Mouse (Mus musculus): ENCODE measurements around the gene Hspbp1. TPM values are rescaled to one million over a fixed set of nuclear protein-coding genes. Genes with fewer than 3 reads are reported as not detected.

Hspbp1 gene
- polyA plus RNA-seq, 1 experiment: 51.8 TPM

DNA sequence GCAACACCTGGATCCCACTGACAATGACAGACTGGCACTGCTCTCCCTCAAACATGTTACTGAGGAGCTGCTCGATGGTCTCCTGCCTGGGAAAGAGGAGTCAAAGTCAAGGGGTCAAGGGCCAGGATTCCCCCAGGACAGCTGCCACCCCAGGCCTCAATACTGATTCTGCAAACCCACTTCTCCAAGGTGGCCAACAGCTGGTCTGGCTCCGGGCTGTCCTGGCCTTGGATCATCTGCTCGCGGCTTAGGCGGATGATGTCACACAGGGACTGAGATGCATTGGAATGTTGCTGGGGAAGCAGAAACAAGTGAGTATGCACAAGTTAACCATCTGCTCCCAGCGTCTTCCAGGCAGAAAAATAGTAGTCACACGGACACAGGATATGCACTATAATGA is 42.9 kb downstream of the Hspbp1 start:
- H3K27ac ChIP-seq (ENCODE audit: insufficient read depth, low read length): no peak overlapping the region
- no peaks in the 10 kb centered on the region for H3K4me1 ChIP-seq (ENCODE audit: control insufficient read depth, insufficient read depth, low read length)
- TF ChIP-seq CTCF (IDR thresholded peaks at IDR 0.05; ENCODE audit: low read depth, low read length) (no peak), EP300 (IDR thresholded peaks at IDR 0.05; ENCODE audit: insufficient read depth, low read depth, low read length) (no peak), POLR2A (IDR thresholded peaks at IDR 0.05; ENCODE audit: insufficient read depth, low read length) (no peak)
- H3K9ac ChIP-seq (ENCODE audit: low read depth, poor library complexity, severe bottlenecking): no peak overlapping the region
- H3K4me3 ChIP-seq (ENCODE audit: low read depth, low read length): no peak overlapping the region
- no peaks in the 10 kb centered on the region for H3K9me3 ChIP-seq (replicated peaks; ENCODE audit: control insufficient read depth, insufficient read depth, low read length, poor library complexity, severe bottlenecking)
- H3K36me3 ChIP-seq (ENCODE audit: control insufficient read depth, insufficient read depth, low read length, poor library complexity, severe bottlenecking): peaks cover 10% of the 10 kb centered on the region
- no peaks in the 10 kb centered on the region for H3K27me3 ChIP-seq (ENCODE audit: control insufficient read depth, insufficient read depth, low read length, poor library complexity, severe bottlenecking)

DNA sequence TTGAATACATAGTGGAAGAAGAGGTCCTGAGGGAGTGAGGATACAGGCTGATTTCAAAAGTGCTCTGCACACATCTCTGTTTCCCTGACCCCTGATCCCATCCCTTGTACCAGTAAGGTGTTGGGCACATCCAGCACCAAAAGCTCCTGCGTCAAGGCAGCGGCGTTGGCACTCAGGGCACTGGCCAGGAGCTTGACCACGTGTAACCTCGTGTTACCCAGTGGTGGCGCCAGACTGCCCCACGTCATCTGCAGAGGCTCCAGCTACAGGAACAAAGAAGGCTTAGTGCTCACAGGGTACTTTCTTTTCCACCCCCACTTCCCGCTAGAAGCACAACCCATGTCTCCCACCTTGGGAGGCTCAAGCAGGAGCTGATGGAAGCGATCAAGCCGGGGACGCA is 43.7 kb downstream of the Hspbp1 start:
- H3K9me3 ChIP-seq (replicated peaks; ENCODE audit: control insufficient read depth, insufficient read depth, low read length, poor library complexity, severe bottlenecking): no peaks in the 10 kb centered on the region
- no peak overlapping the region for H3K4me3 ChIP-seq (ENCODE audit: low read depth, low read length)
- peaks cover 10% of the 10 kb centered on the region for H3K36me3 ChIP-seq (ENCODE audit: control insufficient read depth, insufficient read depth, low read length, poor library complexity, severe bottlenecking)
- no peak overlapping the region for H3K27ac ChIP-seq (ENCODE audit: insufficient read depth, low read length)
- peak; percentile 27 for TF ChIP-seq CTCF (IDR thresholded peaks at IDR 0.05; ENCODE audit: low read depth, low read length)
- no peak for TF ChIP-seq EP300 (IDR thresholded peaks at IDR 0.05; ENCODE audit: insufficient read depth, low read depth, low read length)
- no peak for TF ChIP-seq POLR2A (IDR thresholded peaks at IDR 0.05; ENCODE audit: insufficient read depth, low read length)
- no peaks in the 10 kb centered on the region for H3K27me3 ChIP-seq (ENCODE audit: control insufficient read depth, insufficient read depth, low read length, poor library complexity, severe bottlenecking)
- H3K4me1 ChIP-seq (ENCODE audit: control insufficient read depth, insufficient read depth, low read length): no peaks in the 10 kb centered on the region
- no peak overlapping the region for H3K9ac ChIP-seq (ENCODE audit: low read depth, poor library complexity, severe bottlenecking)

DNA sequence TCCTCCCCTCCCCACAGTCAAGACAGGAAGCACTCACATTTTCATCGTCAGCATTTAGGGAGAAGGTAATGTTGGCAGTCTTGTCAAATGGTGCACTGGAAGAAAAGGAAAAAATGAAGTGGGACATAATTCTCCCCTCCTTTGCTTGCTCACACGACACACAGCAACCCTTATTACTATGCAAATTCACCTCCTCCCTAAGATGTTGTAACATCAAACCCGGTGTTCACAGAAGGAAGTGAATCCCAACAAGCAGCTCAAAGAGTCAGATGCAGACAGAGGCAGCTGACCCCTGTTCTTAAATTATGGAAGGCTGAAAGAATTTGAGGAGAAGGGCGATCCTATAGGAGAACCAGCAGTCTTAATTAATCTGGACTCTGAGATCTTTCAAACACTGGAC is 48.7 kb downstream of the Hspbp1 start:
- Histone ChIP-seq H3K36me3 (ENCODE audit: control insufficient read depth, insufficient read depth, low read length, poor library complexity, severe bottlenecking) (peaks cover 11% of the 10 kb centered on the region; the same call in 1 of the 2 replicates), H3K27me3 (ENCODE audit: control insufficient read depth, insufficient read depth, low read length, poor library complexity, severe bottlenecking) (no peaks in the 10 kb centered on the region), H3K4me3 (ENCODE audit: low read depth, low read length) (no peak overlapping the region), H3K9me3 (replicated peaks; ENCODE audit: control insufficient read depth, insufficient read depth, low read length, poor library complexity, severe bottlenecking) (no peaks in the 10 kb centered on the region), H3K9ac (ENCODE audit: low read depth, poor library complexity, severe bottlenecking) (no peak overlapping the region), H3K27ac (ENCODE audit: insufficient read depth, low read length) (no peak overlapping the region), H3K4me1 (ENCODE audit: control insufficient read depth, insufficient read depth, low read length) (no peaks in the 10 kb centered on the region)
- no peak for TF ChIP-seq CTCF (IDR thresholded peaks at IDR 0.05; ENCODE audit: low read depth, low read length)
- TF ChIP-seq POLR2A (IDR thresholded peaks at IDR 0.05; ENCODE audit: insufficient read depth, low read length): no peak
- no peak for TF ChIP-seq EP300 (IDR thresholded peaks at IDR 0.05; ENCODE audit: insufficient read depth, low read depth, low read length)

DNA sequence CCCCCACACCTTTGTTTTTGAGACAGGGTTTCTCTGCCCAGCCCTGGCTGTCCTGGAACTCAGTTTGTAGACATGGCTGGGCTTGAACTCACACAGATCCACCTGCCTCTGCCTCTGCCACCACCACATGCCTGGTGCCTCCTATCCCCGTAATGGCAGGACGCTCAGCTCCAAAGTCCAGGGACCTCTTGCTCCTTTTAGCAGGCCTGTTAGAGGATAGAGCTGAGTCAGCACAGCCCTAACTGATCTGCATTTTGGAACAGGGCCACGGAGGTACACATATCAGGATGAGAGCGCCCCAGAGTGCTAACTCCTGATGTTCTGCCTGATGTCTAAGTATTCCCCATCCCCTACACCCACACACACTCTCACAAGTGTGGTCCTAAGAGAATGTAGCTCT is 53.8 kb downstream of the Hspbp1 start, which contains the start of gene Tmem86b:
Gene Tmem86b (minus strand): TSS at position 392 of the 400 bp plus-strand sequence.
- Histone ChIP-seq H3K27me3 (ENCODE audit: control insufficient read depth, insufficient read depth, low read length, poor library complexity, severe bottlenecking) (no peaks in the 10 kb centered on the region), H3K27ac (ENCODE audit: insufficient read depth, low read length) (no peak within 1 kb of the TSS), H3K4me1 (ENCODE audit: control insufficient read depth, insufficient read depth, low read length) (no peaks in the 10 kb centered on the region), H3K4me3 (ENCODE audit: low read depth, low read length) (no peak within 1 kb of the TSS), H3K9me3 (replicated peaks; ENCODE audit: control insufficient read depth, insufficient read depth, low read length, poor library complexity, severe bottlenecking) (no peaks in the 10 kb centered on the region), H3K36me3 (ENCODE audit: control insufficient read depth, insufficient read depth, low read length, poor library complexity, severe bottlenecking) (peaks cover 10% of the 10 kb centered on the region; the same call in 1 of the 2 replicates), H3K9ac (ENCODE audit: low read depth, poor library complexity, severe bottlenecking) (no peak within 1 kb of the TSS)
- TF ChIP-seq CTCF (IDR thresholded peaks at IDR 0.05; ENCODE audit: low read depth, low read length): no peak
- TF ChIP-seq POLR2A (IDR thresholded peaks at IDR 0.05; ENCODE audit: insufficient read depth, low read length): no peak
- no peak for TF ChIP-seq EP300 (IDR thresholded peaks at IDR 0.05; ENCODE audit: insufficient read depth, low read depth, low read length)

DNA sequence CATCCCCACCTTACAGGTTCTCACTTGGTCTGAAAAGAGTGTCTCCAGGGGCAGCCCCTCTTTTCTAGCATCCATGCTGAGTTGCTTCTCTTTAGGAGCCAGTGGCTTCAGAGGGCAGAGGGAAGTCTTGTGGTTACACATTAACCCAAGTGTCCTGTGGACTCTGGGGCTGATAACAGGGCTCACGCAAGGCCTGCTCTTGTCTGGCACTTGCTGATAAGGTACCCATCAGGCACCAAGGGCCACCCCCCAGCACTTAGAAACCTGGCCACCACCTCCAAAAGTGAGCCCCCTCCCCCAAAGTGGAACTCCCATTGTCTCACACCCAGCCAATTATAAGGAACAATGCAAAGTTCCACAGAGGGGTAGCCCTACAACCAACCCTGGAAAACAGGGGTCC is 54.7 kb downstream of the Hspbp1 start:
- Histone ChIP-seq H3K4me1 (ENCODE audit: control insufficient read depth, insufficient read depth, low read length) (no peaks in the 10 kb centered on the region), H3K27ac (ENCODE audit: insufficient read depth, low read length) (no peak overlapping the region), H3K36me3 (ENCODE audit: control insufficient read depth, insufficient read depth, low read length, poor library complexity, severe bottlenecking) (peaks cover 10% of the 10 kb centered on the region; the same call in 1 of the 2 replicates), H3K9me3 (replicated peaks; ENCODE audit: control insufficient read depth, insufficient read depth, low read length, poor library complexity, severe bottlenecking) (no peaks in the 10 kb centered on the region), H3K9ac (ENCODE audit: low read depth, poor library complexity, severe bottlenecking) (no peak overlapping the region), H3K4me3 (ENCODE audit: low read depth, low read length) (no peak overlapping the region), H3K27me3 (ENCODE audit: control insufficient read depth, insufficient read depth, low read length, poor library complexity, severe bottlenecking) (no peaks in the 10 kb centered on the region)
- TF ChIP-seq EP300 (IDR thresholded peaks at IDR 0.05; ENCODE audit: insufficient read depth, low read depth, low read length) (no peak), CTCF (IDR thresholded peaks at IDR 0.05; ENCODE audit: low read depth, low read length) (no peak), POLR2A (IDR thresholded peaks at IDR 0.05; ENCODE audit: insufficient read depth, low read length) (no peak)

DNA sequence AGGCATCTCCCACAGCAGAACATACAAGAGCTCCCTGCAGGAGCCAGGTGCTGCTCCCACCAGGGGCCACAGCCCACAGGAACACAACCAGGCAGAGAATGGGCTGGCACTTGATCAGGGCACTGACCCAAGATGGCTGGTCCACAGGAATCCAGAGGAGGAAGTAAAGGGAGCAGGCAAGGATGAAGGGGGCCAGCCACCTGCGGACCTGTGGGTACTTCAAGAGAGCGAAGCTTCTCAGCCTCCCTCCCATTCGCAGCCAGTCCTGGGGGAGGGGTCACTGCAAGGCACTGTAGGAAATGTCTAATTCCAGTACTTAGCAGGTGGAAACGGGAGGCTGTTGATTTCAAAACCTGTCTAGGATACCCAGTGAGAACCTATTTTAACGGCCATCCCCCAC is 55.3 kb downstream of the Hspbp1 start:
- no peak overlapping the region for H3K9ac ChIP-seq (ENCODE audit: low read depth, poor library complexity, severe bottlenecking)
- H3K27me3 ChIP-seq (ENCODE audit: control insufficient read depth, insufficient read depth, low read length, poor library complexity, severe bottlenecking): no peaks in the 10 kb centered on the region
- TF ChIP-seq CTCF (IDR thresholded peaks at IDR 0.05; ENCODE audit: low read depth, low read length): no peak
- TF ChIP-seq EP300 (IDR thresholded peaks at IDR 0.05; ENCODE audit: insufficient read depth, low read depth, low read length): no peak
- TF ChIP-seq POLR2A (IDR thresholded peaks at IDR 0.05; ENCODE audit: insufficient read depth, low read length): no peak
- H3K36me3 ChIP-seq (ENCODE audit: control insufficient read depth, insufficient read depth, low read length, poor library complexity, severe bottlenecking): peaks cover 10% of the 10 kb centered on the region; the same call in 1 of the 2 replicates
- H3K4me3 ChIP-seq (ENCODE audit: low read depth, low read length): no peak overlapping the region
- H3K4me1 ChIP-seq (ENCODE audit: control insufficient read depth, insufficient read depth, low read length): no peaks in the 10 kb centered on the region
- H3K27ac ChIP-seq (ENCODE audit: insufficient read depth, low read length): no peak overlapping the region
- H3K9me3 ChIP-seq (replicated peaks; ENCODE audit: control insufficient read depth, insufficient read depth, low read length, poor library complexity, severe bottlenecking): no peaks in the 10 kb centered on the region

All from ES-Bruce4 (cell line).